Mouse (Mus musculus) thymus, adult 2 months (tissue): Measurements from ENCODE around the gene Duox2.

Experiments
- CTCF ChIP-seq: fragments of 200-500 bp; IDR thresholded peaks from 2 replicates; pipeline ENCODE4 v1.5.1; 2012; ENCODE audit warnings: mild to moderate bottlenecking, control low read depth, low read length, moderate library complexity, borderline replicate concordance; ENCODE audit not compliant: control insufficient read depth, poor library complexity, insufficient read depth; ENCODE audit errors: extremely low read depth
- POLR2A ChIP-seq: fragments of 200-500 bp; IDR thresholded peaks from 2 replicates; pipeline ENCODE4 v1.6.1; 2012; ENCODE audit warnings: mild to moderate bottlenecking, low read length, control low read depth, moderate library complexity; ENCODE audit not compliant: control insufficient read depth, poor library complexity, insufficient read depth; ENCODE audit errors: extremely low read depth

DNA sequence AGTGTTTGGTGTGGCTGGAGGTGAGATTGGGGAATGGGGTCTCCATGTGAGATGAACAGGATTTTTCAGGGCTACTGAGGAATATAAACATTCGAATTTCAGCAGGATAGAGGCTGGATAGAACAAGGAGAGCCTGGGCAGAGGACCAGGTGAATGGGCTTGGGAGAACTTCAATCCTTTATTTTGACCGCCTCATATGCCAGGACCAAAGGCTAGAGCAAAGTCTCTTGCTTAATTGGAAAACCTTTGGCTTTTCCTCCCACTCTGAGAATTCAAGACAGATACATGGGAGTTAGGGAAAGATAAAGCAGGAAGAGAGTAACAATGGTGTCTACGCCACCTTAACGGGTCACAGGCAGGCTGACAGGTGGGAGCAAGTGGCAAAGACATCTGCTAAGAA, 57.0 kb downstream of the Duox2 start:
- TF ChIP-seq CTCF (no peak), POLR2A (no peak)
